Mouse (Mus musculus) layer of hippocampus, postnatal 25 days (tissue): ENCODE measurements around the gene Bahcc1. TPM values are rescaled to one million over a fixed set of nuclear protein-coding genes. Genes with fewer than 3 reads are reported as not detected.

Experiments
- DNase-seq, 2 experiments: peaks; one replicate each; pipeline ENCODE4 v3.0.0; 2022; ENCODE audit warnings: mixed read lengths in 2 of 2, low spot score in 1 of 2; ENCODE audit errors: extremely low spot score in 1 of 2
- total RNA-seq, 2 experiments: library from RNA; stranded (reverse); gene quantifications; 2 replicates each; pipeline ENCODE4 v1.2.3; 2021

Bahcc1 gene
- total RNA-seq, 2 experiments from 2014 or later = 17.7 to 22.6 TPM

- no peak for DNase-seq
These were observed 8.5 kb downstream of the Bahcc1 start for GRCm38 (mm10) chr11:120240941-120241890.

- no peak for DNase-seq
These were observed 9.4 kb downstream of the Bahcc1 start for GRCm38 (mm10) chr11:120241981-120242725.

GRCm38 (mm10) chr11:120242726-120243530 is 10.2 kb downstream of the Bahcc1 start:
- DNase-seq = no peak

GRCm38 (mm10) chr11:120243531-120243820 is 10.7 kb downstream of the Bahcc1 start:
- DNase-seq = no peak

DNA sequence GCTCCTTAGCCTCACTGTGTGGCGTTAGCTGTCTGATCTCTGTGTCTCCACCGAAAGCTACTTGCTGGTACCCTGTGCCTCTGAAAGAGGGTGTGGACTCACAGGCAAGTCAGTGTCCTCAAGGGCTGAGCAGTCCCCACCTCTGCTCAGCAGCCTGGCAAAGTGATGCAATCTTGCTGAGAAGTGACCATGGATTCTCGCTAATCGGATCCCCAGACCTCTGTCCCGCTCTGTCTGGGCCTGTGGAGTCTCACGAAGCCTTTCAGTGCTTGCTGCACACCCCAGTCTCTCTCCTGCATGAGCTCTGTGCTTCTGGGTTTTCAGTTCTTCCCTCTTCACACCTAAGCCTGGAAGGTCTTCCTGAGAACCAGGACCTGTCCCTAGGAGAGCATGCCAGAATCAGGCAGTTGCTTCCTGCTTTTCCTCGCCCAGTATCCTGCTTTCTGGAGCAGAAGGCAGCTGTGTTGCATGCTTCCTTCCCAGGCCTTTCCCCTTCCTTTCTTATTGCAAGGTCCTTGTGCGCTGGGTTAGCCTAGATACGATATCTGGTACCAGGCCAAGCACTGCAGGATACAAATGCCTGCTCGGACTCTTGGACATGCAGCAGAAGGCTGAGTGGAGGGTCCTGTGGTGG is 15.5 kb downstream of the Bahcc1 start:
- no peak for DNase-seq

DNA sequence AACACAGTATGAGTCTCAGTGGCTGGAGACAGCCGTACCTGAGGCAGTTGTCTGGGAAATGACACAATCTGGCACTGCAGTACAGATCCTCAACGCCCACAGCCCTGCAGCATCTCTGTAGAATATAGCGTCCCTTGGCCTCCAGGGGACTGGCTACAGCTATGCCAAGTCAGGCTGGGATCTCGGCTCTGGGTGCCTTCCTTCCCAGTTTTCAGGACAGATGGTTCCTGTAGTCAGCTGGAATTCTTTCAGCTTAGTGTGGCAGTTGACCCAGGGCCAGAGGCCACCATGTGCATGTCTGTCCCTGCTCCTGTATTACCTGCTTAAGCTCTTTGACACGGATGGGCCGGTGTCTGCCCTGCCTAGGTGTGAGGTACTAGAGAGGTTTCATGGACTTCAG is 16.2 kb downstream of the Bahcc1 start:
- DNase-seq = no peak

GRCm38 (mm10) chr11:120250991-120251949 is 18.5 kb downstream of the Bahcc1 start:
- DNase-seq = no peak

GRCm38 (mm10) chr11:120251950-120252308 is 19.2 kb downstream of the Bahcc1 start:
- no peak for DNase-seq

DNA sequence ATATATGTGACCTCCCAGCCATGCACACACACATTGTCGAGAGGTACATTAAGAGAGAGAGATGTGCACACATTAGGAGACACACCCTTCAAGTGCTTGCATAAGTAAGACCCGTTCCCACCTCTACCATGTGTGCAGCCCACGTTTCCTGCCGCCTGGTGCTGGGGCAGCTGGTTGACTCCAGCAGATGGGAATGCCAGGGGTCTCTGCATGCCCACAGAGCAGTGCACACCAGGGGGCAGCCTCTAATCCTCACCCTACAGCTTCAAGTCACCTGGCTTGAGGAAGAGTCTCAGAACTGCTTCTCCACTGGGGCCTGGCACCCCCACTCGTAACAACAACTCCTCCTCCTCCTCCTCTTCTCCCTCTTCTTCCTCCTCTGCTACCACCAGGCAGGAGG is 19.7 kb downstream of the Bahcc1 start:
- DNase-seq = no peak

GRCm38 (mm10) chr11:120252843-120253645 is 20.3 kb downstream of the Bahcc1 start:
- DNase-seq = no peak

DNA sequence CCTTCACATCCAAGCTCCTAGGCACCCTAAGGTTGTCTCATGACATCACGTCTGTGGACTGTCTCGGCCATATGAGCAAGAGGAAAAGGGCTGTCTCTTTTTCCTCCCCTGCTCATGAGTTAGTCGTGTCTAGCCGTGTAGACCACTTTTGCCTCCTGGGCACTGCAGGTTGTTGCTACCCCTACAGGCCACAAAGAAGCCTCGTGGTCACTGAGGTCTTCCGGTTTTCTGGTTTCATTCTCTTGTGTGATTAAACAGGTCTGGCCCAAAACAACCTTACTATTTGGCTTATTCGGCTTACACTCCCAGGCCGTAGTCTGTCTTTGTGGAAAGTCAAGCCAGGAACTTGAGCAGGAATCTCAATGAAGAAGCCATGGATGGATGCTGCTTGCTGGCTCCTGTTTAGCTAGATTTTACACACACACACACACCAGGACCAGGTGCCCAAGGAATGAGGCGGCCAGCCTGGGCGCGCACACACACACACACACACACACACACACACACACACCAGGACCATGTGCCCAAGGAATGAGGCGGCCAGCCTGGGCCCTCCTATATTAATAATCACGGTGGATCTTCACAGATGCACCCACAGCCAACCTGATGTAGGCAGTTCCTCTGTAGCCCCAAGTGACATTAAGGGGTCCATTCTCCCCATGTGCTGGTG is 21.0 kb downstream of the Bahcc1 start:
- no peak for DNase-seq

GRCm38 (mm10) chr11:120254420-120254819 is 21.7 kb downstream of the Bahcc1 start:
- DNase-seq = no peak

- DNase-seq = peak in 1 of 2 experiments; percentile 62
These were observed 22.3 kb downstream of the Bahcc1 start for GRCm38 (mm10) chr11:120255038-120255437.

DNA sequence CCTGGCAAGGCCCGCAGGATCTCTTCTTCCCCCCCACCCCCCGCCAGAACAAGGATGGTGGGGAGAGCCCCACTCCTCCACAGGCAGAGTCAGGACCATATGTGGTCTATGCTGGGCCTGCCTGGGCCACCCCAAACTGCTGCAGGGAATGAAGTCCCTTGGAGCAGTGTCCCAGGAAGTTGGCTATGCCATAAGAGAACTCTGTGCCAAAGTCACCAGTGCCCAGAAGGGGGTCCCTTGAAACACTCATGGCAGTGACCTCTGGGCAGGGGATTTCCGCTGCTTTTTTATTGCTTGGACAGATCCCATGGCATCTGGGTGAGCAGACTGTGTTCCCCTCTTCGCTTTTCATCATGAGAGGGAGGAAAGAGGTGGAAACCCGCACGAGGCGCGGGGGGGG is 22.8 kb downstream of the Bahcc1 start:
- DNase-seq = no peak

GRCm38 (mm10) chr11:120256108-120256507 is 23.4 kb downstream of the Bahcc1 start:
- DNase-seq = no peak

DNA sequence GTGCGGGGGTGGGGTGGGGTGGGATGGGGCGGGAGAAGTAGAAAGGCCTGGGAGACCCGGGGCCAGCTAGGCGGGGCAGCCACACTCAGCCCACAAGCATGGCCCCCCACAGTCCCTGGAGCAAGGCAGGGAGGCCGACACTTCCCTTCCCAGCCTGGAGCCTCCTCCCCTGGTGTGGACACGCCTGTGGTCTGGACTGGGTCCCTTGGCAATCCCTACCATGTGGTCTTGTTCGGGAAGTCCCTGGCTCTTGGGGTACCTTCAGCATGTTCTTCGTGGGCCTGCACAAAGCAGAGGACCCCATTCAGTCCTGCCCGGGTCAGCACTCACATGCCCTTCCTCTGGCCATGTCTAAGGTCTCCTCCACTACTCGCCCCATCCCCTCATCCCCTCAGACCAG is 23.8 kb downstream of the Bahcc1 start:
- DNase-seq = no peak

- DNase-seq = no peak
These were observed 24.5 kb downstream of the Bahcc1 start for GRCm38 (mm10) chr11:120256981-120257820.
